Mouse (Mus musculus) neural tube, embryonic 13.5 days (tissue): ENCODE measurements around the gene Dync1i2. TPM values are rescaled to one million over a fixed set of nuclear protein-coding genes. Genes with fewer than 3 reads are reported as not detected.

Source experiments
- ATAC-seq: fragments of 200-750 bp; cut with Nextera tagmentation; 2 replicates; pipeline ENCODE4 v1.8.0; 2017; ENCODE audit warnings: low read depth, mild to moderate bottlenecking, moderate TSS enrichment, moderate library complexity
- H3K27ac ChIP-seq: fragments of 300-500 bp; sonication (generic); replicated peaks from 2 replicates; pipeline ENCODE4 v1.5.1; 2015; ENCODE audit warnings: moderate library complexity, mild to moderate bottlenecking, inconsistent platforms
- H3K27me3 ChIP-seq: fragments of 300-500 bp; sonication (generic); 2 replicates; pipeline ENCODE4 v1.6.1; 2015; ENCODE audit warnings: mild to moderate bottlenecking, inconsistent platforms
- H3K36me3 ChIP-seq: fragments of 300-500 bp; sonication (generic); 2 replicates; pipeline ENCODE4 v1.6.1; 2015; ENCODE audit warnings: mild to moderate bottlenecking, inconsistent platforms
- H3K4me1 ChIP-seq: fragments of 300-500 bp; sonication (generic); replicated peaks from 2 replicates; pipeline ENCODE4 v1.6.1; 2015; ENCODE audit warnings: inconsistent platforms
- H3K4me2 ChIP-seq: fragments of 300-500 bp; sonication (generic); 2 replicates; pipeline ENCODE4 v1.6.1; 2015; ENCODE audit warnings: inconsistent platforms, mild to moderate bottlenecking, moderate library complexity
- H3K4me3 ChIP-seq: fragments of 300-500 bp; sonication (generic); 2 replicates; pipeline ENCODE4 v1.5.1; 2015; ENCODE audit warnings: mild to moderate bottlenecking, inconsistent platforms
- H3K9ac ChIP-seq: fragments of 300-500 bp; sonication (generic); 2 replicates; pipeline ENCODE4 v1.6.1; 2015; ENCODE audit warnings: moderate library complexity, mild to moderate bottlenecking, inconsistent platforms
- H3K9me3 ChIP-seq: fragments of 300-500 bp; sonication (generic); 2 replicates; pipeline ENCODE4 v1.6.1; 2016; ENCODE audit warnings: inconsistent platforms
- WGBS: fragments of 180-500 bp; shearing (Covaris S2); methylation state at CpG from one replicate; pipeline ENCODE4 v1.1.7; 2015; 5-methylcytosine and 5-hydroxymethylcytosine counted together
- polyA plus RNA-seq: library from polyadenylated mRNA; unstranded; fragments of >200 nt; fragmentation: Nextera tagmentation; extraction: Ambion mirVana; gene quantifications from 2 replicates; pipeline ENCODE4 v1.2.1, GENCODE M21; 2015

Gene Dync1i2
- polyA plus RNA-seq, 1 experiment from 2014 or later, result 194 TPM

DNA sequence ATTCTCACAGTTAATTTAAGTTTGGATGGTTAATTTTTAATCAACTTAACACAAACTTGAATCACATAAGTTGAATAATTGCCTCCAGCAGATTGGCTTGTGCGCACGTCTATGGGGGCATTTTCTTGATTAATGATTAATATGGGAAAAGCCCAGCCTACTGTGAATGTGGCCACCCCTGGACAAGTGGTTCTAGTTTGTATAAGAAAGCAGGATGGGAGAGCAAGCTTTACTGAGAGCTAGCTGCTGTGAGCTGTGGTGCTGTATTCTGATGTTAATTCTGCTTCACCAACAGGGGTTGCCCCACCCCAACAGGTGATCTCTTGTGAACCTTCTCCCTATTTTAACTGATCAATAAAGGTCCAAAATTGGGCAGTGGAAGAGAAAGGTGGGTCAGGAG is 22.6 kb upstream of the Dync1i2 start:
- H3K4me2 ChIP-seq, result no peak overlapping the region
- 32% methylated on average over 2 of the region's 2 CpGs for WGBS
- peaks cover 26% of the 10 kb centered on the region for H3K4me1 ChIP-seq
- ATAC-seq, result no peak
- no peaks in the 10 kb centered on the region for H3K27me3 ChIP-seq
- no peak overlapping the region for H3K4me3 ChIP-seq
- no peak overlapping the region for H3K27ac ChIP-seq
- H3K9me3 ChIP-seq, result no peaks in the 10 kb centered on the region
- no peak overlapping the region for H3K9ac ChIP-seq
- H3K36me3 ChIP-seq, result no peaks in the 10 kb centered on the region

DNA sequence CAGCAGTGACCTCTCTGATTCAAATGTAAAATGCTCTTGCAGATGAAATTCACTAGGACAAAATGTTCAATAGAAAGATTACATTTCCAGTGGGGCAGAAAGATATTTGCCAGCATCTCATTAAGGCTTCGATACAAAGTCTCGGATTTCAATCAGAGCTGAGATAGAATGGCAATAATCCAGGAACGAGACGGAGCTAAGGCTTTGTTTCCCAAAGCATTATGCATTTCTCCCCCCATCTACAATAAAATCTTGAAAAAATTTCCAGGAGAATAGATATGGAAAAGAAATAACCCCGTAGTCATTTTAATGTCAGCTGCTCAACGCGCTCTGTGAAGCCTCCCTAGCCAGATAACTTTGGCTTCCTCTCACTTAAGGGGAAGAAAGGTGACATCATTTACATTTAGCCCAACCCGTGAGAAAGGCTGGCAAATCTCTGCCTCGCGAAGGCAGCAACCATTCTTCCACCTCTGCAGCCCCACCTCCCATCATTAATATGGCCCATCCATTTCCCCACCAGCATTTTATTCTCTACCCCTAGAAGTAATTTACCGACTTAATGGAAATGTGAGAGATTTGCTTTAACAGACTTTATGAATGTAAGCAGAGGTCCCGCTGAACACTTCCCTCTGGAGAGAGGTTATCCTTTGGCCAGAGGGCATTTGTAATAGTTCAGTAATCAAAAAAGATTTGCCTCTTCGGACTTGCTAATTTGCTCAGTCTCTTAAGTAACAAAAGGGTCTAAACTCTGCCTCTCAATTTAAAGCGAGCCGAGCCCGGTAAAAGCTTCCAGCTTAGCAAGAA is 19.9 kb upstream of the Dync1i2 start:
- H3K4me1 ChIP-seq, result peaks cover 41% of the 10 kb centered on the region
- H3K9ac ChIP-seq, result no peak overlapping the region
- peak overlapping the region; percentile 47 for H3K4me2 ChIP-seq
- no peaks in the 10 kb centered on the region for H3K36me3 ChIP-seq
- H3K27me3 ChIP-seq, result no peaks in the 10 kb centered on the region
- peak; percentile 60; the same call in 1 of the 2 replicates for ATAC-seq
- H3K9me3 ChIP-seq, result no peaks in the 10 kb centered on the region
- H3K4me3 ChIP-seq, result no peak overlapping the region
- WGBS, result 12% methylated on average over 16 of the region's 16 CpGs
- H3K27ac ChIP-seq, result peak overlapping the region; percentile 78

DNA sequence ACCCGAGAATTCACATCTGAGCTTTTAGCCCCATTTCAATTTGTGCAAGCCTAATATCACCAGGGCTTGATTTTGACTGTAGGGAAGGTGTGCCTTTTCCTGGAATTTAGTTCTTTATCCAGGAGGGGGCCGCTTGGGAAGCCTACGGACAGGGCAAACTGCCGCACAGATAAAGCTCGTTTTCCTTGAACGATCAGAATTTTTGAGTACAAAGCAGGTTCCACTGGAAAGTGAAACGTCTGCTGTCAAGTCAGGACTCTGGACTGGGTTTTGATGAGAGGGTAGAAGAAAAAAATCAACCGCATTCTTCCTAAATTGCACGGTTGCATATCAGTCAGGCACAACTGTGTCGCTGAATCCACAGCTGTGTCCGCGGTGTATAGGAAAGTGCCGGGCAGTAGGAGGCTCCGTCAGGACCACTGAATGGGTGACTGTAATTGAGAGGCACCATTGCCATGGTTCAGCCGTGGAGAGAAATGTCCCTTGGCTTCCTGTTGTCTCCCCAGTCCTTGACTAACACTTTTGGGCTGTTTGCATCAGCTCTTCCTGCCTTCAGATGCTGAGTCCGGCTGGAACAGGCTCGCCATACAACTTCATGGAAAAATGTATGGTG is 19.2 kb upstream of the Dync1i2 start:
- H3K4me3 ChIP-seq, result no peak overlapping the region
- H3K4me1 ChIP-seq, result peaks cover 41% of the 10 kb centered on the region
- no peaks in the 10 kb centered on the region for H3K27me3 ChIP-seq
- H3K4me2 ChIP-seq, result peak overlapping the region; percentile 47
- ATAC-seq, result 0 out of 2 replicates have a peak, but pooled peaks have one; percentile 34
- no peak overlapping the region for H3K9ac ChIP-seq
- no peaks in the 10 kb centered on the region for H3K36me3 ChIP-seq
- peak overlapping the region; percentile 78 for H3K27ac ChIP-seq
- H3K9me3 ChIP-seq, result no peaks in the 10 kb centered on the region
- 38% methylated on average over 17 of the region's 17 CpGs for WGBS

- no peak overlapping the region for H3K4me3 ChIP-seq
- no peaks in the 10 kb centered on the region for H3K36me3 ChIP-seq
- peaks cover 49% of the 10 kb centered on the region for H3K4me1 ChIP-seq
- 41% methylated on average over 10 of the region's 10 CpGs for WGBS
- peak; percentile 54; the same call in 1 of the 2 replicates for ATAC-seq
- H3K27ac ChIP-seq, result no peak overlapping the region; the same call in 1 of the 2 replicates
- no peak overlapping the region for H3K9ac ChIP-seq
- H3K9me3 ChIP-seq, result no peaks in the 10 kb centered on the region
- no peak overlapping the region for H3K4me2 ChIP-seq
- H3K27me3 ChIP-seq, result no peaks in the 10 kb centered on the region
These were observed 17.2 kb upstream of the Dync1i2 start for GRCm38 (mm10) chr2:71194137-71194960.

- no peak overlapping the region for H3K4me3 ChIP-seq
- H3K27me3 ChIP-seq, result no peaks in the 10 kb centered on the region
- no peak overlapping the region for H3K27ac ChIP-seq
- H3K4me2 ChIP-seq, result no peak overlapping the region
- no peaks in the 10 kb centered on the region for H3K9me3 ChIP-seq
- no peaks in the 10 kb centered on the region for H3K36me3 ChIP-seq
- no peak overlapping the region for H3K9ac ChIP-seq
- ATAC-seq, result no peak
- H3K4me1 ChIP-seq, result peaks cover 35% of the 10 kb centered on the region
- WGBS, result 79% methylated on average over 4 of the region's 4 CpGs
These were observed 14.6 kb upstream of the Dync1i2 start for GRCm38 (mm10) chr2:71196947-71197346.

- no peak overlapping the region for H3K4me3 ChIP-seq
- no peak for ATAC-seq
- WGBS, result 63% methylated on average over 3 of the region's 3 CpGs
These were observed 12.6 kb upstream of the Dync1i2 start for GRCm38 (mm10) chr2:71198907-71199306.

DNA sequence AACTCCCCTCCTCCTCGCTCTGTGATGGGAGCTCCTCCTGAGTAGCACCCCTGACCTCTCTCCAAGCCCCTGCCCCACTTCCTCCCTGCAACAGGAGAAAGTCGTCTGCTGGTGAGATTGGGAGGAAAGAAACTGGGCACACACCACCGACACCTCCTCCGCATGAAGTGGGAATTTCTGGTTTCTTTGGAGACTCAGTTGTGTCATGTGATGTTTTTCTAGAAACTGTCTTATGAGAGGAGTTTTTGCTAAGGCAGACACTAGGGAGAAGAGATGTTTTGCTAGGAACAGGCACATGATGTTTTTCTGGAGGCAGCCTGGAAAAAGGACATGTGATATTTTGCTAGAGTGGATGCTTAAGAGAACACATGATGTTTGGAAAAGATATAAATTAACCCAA is 11.0 kb upstream of the Dync1i2 start:
- no peak for ATAC-seq
- H3K27ac ChIP-seq, result no peak overlapping the region
- H3K4me1 ChIP-seq, result peaks cover 13% of the 10 kb centered on the region
- WGBS, result 71% methylated on average over 4 of the region's 4 CpGs
- no peaks in the 10 kb centered on the region for H3K36me3 ChIP-seq
- H3K4me3 ChIP-seq, result no peak overlapping the region
- no peaks in the 10 kb centered on the region for H3K27me3 ChIP-seq
- no peak overlapping the region for H3K9ac ChIP-seq
- H3K9me3 ChIP-seq, result no peaks in the 10 kb centered on the region
- no peak overlapping the region for H3K4me2 ChIP-seq

More at GRCm38 (mm10) chr2:71198907-71199306, 12.6 kb upstream of the Dync1i2 start:
- no peak overlapping the region for H3K4me2 ChIP-seq
- no peak overlapping the region for H3K9ac ChIP-seq
- H3K36me3 ChIP-seq, result no peaks in the 10 kb centered on the region
- H3K4me1 ChIP-seq, result peaks cover 27% of the 10 kb centered on the region
- no peaks in the 10 kb centered on the region for H3K9me3 ChIP-seq
- no peak overlapping the region for H3K27ac ChIP-seq
- H3K27me3 ChIP-seq, result no peaks in the 10 kb centered on the region

DNA sequence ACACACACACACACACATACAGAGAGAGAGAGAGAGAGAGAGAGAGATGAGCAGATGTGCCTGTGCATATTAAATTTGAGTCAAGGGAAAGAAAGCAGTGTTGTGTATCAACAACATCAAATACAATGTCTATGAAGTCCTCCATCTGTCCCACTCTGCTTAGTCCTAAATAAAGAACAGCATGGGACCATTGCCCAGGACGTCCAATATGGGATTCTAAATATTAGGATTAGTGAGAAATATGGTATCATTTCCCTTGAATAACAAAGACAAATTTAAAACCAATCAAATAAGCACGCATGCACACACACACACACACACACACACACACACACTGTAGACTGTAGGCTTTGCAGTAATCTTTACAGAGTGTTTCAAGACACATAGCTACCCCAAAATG is 9.6 kb upstream of the Dync1i2 start:
- Histone ChIP-seq H3K4me2 (no peak overlapping the region), H3K9ac (no peak overlapping the region), H3K27me3 (no peaks in the 10 kb centered on the region), H3K9me3 (no peaks in the 10 kb centered on the region), H3K4me1 (peaks cover 16% of the 10 kb centered on the region), H3K4me3 (no peak overlapping the region), H3K27ac (no peak overlapping the region), H3K36me3 (no peaks in the 10 kb centered on the region)
- ATAC-seq, result no peak
- 78% methylated on average over 2 of the region's 2 CpGs for WGBS

GRCm38 (mm10) chr2:71203819-71204432 is 7.6 kb upstream of the Dync1i2 start:
- H3K36me3 ChIP-seq, result no peaks in the 10 kb centered on the region
- 84% methylated on average over 16 of the region's 16 CpGs for WGBS

GRCm38 (mm10) chr2:71209041-71209755 is 2.3 kb upstream of the Dync1i2 start:
- H3K4me1 ChIP-seq, result peaks cover 16% of the 10 kb centered on the region
- ATAC-seq, result no peak
- no peak overlapping the region for H3K27ac ChIP-seq
- no peaks in the 10 kb centered on the region for H3K9me3 ChIP-seq
- H3K4me2 ChIP-seq, result no peak overlapping the region
- no peaks in the 10 kb centered on the region for H3K36me3 ChIP-seq
- H3K9ac ChIP-seq, result no peak overlapping the region
- no peaks in the 10 kb centered on the region for H3K27me3 ChIP-seq
- no peak overlapping the region for H3K4me3 ChIP-seq
- 82% methylated on average over 5 of the region's 5 CpGs for WGBS

More at GRCm38 (mm10) chr2:71203819-71204432, 7.6 kb upstream of the Dync1i2 start:
- H3K9ac ChIP-seq, result no peak overlapping the region
- H3K4me1 ChIP-seq, result peaks cover 13% of the 10 kb centered on the region
- ATAC-seq, result no peak
- H3K9me3 ChIP-seq, result no peaks in the 10 kb centered on the region
- no peak overlapping the region for H3K4me3 ChIP-seq
- H3K27me3 ChIP-seq, result no peaks in the 10 kb centered on the region
- H3K27ac ChIP-seq, result no peak overlapping the region
- no peak overlapping the region for H3K4me2 ChIP-seq

DNA sequence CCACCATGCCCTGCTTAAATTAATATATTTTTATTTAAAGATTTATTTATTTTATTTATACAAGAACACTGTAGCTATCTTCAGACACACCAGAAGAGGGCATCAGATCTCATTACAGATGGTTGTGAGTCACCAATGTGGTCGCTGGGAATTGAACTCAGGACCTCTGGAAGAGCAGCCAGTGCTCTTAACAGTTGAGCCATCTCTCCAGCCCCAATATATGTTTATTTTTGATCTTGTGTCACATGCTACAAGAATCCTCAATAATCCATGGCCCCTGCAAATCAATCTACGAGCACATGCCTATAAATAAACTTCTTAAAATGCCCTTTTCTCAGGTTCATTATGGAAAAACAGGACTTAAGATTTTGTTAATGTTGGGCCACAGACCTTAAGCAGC is 410 bp upstream of the Dync1i2 start:
- peak; percentile 28 for ATAC-seq
- no peak overlapping the region for H3K27ac ChIP-seq
- WGBS, result 94% methylated on average over 2 of the region's 2 CpGs
- H3K4me3 ChIP-seq, result peak overlapping the region; percentile 90; the same call in 1 of the 2 replicates
- H3K4me2 ChIP-seq, result no peak overlapping the region
- peaks cover 15% of the 10 kb centered on the region for H3K36me3 ChIP-seq
- H3K4me1 ChIP-seq, result peaks cover 12% of the 10 kb centered on the region
- no peaks in the 10 kb centered on the region for H3K9me3 ChIP-seq
- H3K9ac ChIP-seq, result no peak overlapping the region
- H3K27me3 ChIP-seq, result no peaks in the 10 kb centered on the region
